Mouse (Mus musculus) liver, embryonic 18 days (tissue): ENCODE measurements around the gene Gm7257. TPM values are rescaled to one million over a fixed set of nuclear protein-coding genes. Genes with fewer than 3 reads are reported as not detected.

ENCODE experiments used
- polyA plus RNA-seq: library from polyadenylated mRNA; depleted of rRNA; stranded (reverse); fragments of >200 nt; gene quantifications from 2 replicates; pipeline ENCODE4 v1.2.3, GENCODE M21; 2012; rRNA removed

Gene Gm7257
- not detected in 2 replicates for polyA plus RNA-seq

DNA sequence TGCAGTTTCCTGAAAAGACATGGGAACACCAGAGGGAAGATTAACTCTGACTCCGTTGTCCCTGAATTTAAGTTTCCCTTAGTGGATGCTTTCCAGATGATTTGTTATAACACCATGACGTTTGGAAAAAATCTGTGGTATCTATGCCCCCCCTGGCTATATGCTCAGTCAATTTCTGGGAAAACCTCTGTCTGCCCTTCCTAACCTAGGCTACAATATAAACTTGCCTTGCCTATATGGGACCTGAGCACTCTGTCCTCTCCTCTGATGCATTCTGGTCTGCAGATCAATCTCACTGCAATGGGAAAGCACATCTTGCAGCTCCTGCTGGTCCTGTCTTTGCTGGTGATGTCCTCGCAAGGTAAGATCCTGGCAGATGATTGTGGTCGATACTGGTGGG is at the start of gene Gm7257:
TSS of gene Gm7257 (plus strand) at position 301 of the 400 bp plus-strand sequence.

GRCm38 (mm10) chr9:36475338-36475737 is 43.7 kb downstream of the Gm7257 start, which contains the start of gene Gm9513:
TSS of gene Gm9513 (plus strand) at chr9:36475638.

Other genes starting within 250 kb of the Gm7257 start
- not detected in 2 replicates for gene Gm9513, start 43.8 kb downstream of the Gm7257 start, polyA plus RNA-seq
- gene Gm5615, start 110.1 kb downstream of the Gm7257 start, polyA plus RNA-seq = not detected in 2 replicates
- gene Gm17689, start 150.8 kb downstream of the Gm7257 start, polyA plus RNA-seq = not detected in 2 replicates
- not detected in 2 replicates for gene A630095E13Rik, start 211.5 kb downstream of the Gm7257 start, polyA plus RNA-seq